Mouse (Mus musculus): Measurements from ENCODE around the gene Tmem115. TPM values are rescaled to one million over a fixed set of nuclear protein-coding genes. Genes with fewer than 3 reads are reported as not detected.

Tmem115 gene
- polyA plus RNA-seq, 1 experiment = 0.88 TPM

DNA sequence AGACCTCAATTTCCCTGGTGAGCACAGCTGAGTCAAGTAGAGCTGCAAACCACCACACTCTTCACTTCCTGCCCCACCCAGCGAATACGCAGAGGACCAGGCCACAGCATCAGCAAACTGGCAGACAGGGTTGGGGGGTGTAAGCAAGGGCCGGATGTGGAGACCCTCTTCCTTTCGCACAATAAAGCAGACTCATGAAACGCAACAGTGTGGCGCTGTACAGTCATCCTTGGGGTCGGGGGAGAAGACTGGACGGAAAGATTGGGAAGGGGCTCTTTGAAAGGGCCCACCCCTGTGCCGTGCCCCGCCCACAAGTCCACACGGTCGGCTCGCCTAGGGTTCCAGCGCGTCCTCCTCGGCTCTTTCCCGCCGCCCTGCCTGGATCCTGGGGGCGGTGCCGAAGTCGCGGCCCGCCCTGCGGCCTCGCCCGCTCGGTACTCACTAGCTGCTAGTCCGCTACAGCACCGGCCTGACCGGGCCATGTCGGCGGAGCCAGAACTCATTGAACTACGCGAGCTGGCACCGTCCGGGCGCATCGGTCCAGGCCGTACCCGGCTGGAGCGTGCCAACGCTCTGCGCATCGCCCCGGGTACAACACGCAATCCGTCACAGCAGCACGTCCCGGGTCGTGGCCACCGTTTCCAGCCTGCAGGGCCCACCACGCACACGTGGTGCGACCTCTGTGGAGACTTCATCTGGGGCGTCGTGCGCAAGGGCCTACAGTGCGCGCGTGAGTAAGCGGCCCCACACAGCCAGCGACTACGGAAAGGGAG lies 17.6 kb downstream of the Tmem115 start, which contains the start of gene Rassf1:
Gene Rassf1, plus strand, starts transcription at position 439 of the 773 bp plus-strand sequence.
- Histone ChIP-seq H3K4me1 (ENCODE audit: control insufficient read depth) (peaks cover 77% of the 10 kb centered on the region), H3K36me3 (ENCODE audit: control insufficient read depth) (peaks cover under 1% of the 10 kb centered on the region), H3K4me3 (replicated peaks) (peak within 1 kb of the TSS; percentile 63), H3K9me3 (ENCODE audit: control insufficient read depth, low read length) (no peaks in the 10 kb centered on the region), H3K27me3 (ENCODE audit: control insufficient read depth) (peaks cover 40% of the 10 kb centered on the region)
- TF ChIP-seq TAL1 (IDR thresholded peaks at IDR 0.05; ENCODE audit: low read length) (no peak), GATA1 (IDR thresholded peaks at IDR 0.05; ENCODE audit: low read length) (no peak)

DNA sequence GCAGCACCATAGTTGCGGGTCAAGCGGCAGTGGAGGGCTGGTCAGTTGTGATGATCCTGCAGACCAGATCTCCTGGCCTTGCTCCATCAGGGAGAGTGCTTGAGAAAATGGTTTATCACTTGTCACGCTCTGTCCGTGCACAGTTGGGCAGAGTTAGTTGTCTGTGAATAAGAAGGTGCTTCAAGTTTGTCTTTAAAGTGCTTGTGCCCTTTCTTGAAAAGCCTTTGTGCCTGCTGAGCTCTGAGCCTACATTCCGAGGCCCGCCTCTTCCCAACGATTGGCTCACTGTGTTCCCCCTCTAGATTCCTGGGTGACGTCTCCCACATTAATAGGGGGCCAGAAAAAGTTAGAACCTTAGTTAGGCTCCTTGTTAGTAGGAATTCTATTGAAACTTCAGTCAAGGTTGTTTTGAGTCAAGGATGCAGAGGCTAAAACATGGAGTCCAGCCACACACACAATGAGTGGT lies 18.2 kb downstream of the Tmem115 start:
- TF ChIP-seq GATA1 (IDR thresholded peaks at IDR 0.05; ENCODE audit: low read length) (no peak), TAL1 (IDR thresholded peaks at IDR 0.05; ENCODE audit: low read length) (no peak)
- H3K4me3 ChIP-seq (replicated peaks) = peak overlapping the region; percentile 63
- no peaks in the 10 kb centered on the region for H3K9me3 ChIP-seq (ENCODE audit: control insufficient read depth, low read length)
- H3K4me1 ChIP-seq (ENCODE audit: control insufficient read depth) = peaks cover 77% of the 10 kb centered on the region
- peaks cover 6% of the 10 kb centered on the region for H3K36me3 ChIP-seq (ENCODE audit: control insufficient read depth)
- peaks cover 40% of the 10 kb centered on the region for H3K27me3 ChIP-seq (ENCODE audit: control insufficient read depth)

DNA sequence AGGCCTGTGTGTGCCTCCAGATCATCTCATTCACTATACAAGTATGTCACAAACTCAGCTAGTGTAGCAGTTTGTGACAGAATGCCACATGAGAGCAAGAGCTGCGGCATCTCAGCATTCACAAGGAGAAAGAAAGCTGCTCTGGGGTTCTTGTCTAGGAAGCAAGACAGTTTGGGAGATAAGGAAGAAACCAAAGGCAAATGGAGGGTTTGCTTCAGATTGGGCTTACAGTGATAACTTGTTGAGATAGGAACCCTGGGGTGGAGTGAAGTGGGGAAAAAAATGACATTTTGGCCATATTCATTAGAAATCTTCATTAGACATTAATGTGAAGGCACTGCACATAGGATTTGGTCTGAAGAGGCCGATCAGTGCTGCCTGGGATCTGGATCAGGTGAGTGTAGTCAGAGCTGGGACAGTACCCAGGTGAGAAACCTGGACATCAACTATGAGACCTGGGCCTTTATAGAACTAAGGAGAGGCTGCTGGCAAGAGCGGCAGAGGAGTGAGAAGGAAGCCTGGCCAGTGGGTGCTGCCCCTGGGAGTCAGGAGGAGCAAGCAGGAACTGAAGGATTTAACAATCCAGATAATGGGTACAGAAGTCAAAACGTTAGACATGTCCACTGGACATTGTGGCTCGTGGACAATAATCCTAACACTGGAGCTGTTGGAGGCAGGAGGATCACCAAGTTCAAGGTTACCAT lies 19.1 kb downstream of the Tmem115 start:
- Histone ChIP-seq H3K4me1 (ENCODE audit: control insufficient read depth) (peaks cover 77% of the 10 kb centered on the region), H3K4me3 (replicated peaks) (no peak overlapping the region), H3K36me3 (ENCODE audit: control insufficient read depth) (peaks cover 15% of the 10 kb centered on the region), H3K27me3 (ENCODE audit: control insufficient read depth) (peaks cover 40% of the 10 kb centered on the region), H3K9me3 (ENCODE audit: control insufficient read depth, low read length) (no peaks in the 10 kb centered on the region)
- no peak for TF ChIP-seq TAL1 (IDR thresholded peaks at IDR 0.05; ENCODE audit: low read length)
- no peak for TF ChIP-seq GATA1 (IDR thresholded peaks at IDR 0.05; ENCODE audit: low read length)

DNA sequence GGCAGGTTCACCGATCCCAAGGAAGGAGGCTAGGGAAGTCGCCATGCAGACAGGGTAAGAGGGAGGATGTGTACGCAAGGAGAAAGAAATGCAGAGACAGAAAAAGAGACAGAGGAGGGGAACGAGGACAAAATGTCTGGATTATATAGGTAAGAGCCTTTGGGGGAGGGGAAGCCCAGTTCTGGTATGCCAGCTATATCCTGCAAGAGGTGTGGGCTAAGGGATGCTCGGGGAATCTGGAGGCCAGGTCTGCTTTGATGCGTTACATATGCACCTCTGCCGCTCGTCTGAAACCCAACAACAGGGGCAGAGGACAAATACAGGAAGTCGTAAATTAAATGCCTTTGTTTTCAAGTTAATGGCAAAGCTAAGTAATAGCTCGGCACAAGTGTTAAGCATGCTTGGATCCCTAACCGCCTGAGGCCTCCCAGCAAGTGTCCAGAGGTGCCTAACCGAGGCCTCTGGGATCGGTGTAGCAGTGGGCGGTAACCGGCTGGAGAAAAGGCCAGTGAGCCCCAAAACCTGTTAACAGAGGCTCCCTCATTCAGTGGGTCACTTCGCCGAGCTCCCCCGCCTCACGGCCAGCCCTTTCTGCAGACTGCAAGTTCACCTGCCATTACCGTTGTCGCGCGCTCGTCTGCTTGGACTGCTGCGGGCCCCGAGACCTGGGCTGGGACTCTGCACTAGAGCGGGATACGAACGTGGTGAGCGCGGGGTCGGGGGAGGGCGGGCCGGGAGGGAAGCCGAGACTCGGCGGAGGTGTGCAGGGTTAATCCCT lies 20.0 kb downstream of the Tmem115 start:
- Histone ChIP-seq H3K4me3 (replicated peaks) (peak overlapping the region; percentile 99), H3K9me3 (ENCODE audit: control insufficient read depth, low read length) (no peaks in the 10 kb centered on the region), H3K36me3 (ENCODE audit: control insufficient read depth) (peaks cover 24% of the 10 kb centered on the region), H3K27me3 (ENCODE audit: control insufficient read depth) (peaks cover 38% of the 10 kb centered on the region), H3K4me1 (ENCODE audit: control insufficient read depth) (peaks cover 74% of the 10 kb centered on the region)
- TF ChIP-seq TAL1 (IDR thresholded peaks at IDR 0.05; ENCODE audit: low read length) = no peak
- no peak for TF ChIP-seq GATA1 (IDR thresholded peaks at IDR 0.05; ENCODE audit: low read length)

DNA sequence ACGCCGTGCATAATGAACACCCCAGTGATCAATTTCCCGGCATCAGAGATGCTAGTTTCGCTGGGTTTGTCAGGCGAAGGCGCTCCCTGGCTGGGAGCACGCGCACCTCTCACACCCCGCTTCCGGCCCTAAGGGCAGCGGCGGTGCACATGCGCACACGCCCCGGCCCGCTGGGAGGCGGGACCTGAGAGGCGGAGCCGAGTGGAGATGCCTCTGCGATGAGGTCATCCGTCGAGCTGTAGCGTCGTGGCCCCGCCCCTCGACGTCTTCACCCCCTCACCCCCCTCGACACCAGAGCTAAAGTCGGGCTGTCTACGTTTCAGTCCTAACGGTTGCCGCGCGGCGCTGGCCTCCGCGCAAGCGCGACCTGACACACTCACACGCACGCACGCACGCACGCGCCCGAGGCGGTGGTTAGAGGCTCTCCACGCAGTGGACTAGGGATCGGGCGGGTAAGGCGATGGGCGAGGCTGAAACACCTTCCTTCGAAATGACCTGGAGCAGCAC lies 20.6 kb downstream of the Tmem115 start:
- Histone ChIP-seq H3K36me3 (ENCODE audit: control insufficient read depth) (peaks cover 30% of the 10 kb centered on the region), H3K4me1 (ENCODE audit: control insufficient read depth) (peaks cover 74% of the 10 kb centered on the region), H3K27me3 (ENCODE audit: control insufficient read depth) (peaks cover 32% of the 10 kb centered on the region), H3K9me3 (ENCODE audit: control insufficient read depth, low read length) (no peaks in the 10 kb centered on the region), H3K4me3 (replicated peaks) (peak overlapping the region; percentile 99)
- TF ChIP-seq TAL1 (IDR thresholded peaks at IDR 0.05; ENCODE audit: low read length) = no peak
- no peak for TF ChIP-seq GATA1 (IDR thresholded peaks at IDR 0.05; ENCODE audit: low read length)

DNA sequence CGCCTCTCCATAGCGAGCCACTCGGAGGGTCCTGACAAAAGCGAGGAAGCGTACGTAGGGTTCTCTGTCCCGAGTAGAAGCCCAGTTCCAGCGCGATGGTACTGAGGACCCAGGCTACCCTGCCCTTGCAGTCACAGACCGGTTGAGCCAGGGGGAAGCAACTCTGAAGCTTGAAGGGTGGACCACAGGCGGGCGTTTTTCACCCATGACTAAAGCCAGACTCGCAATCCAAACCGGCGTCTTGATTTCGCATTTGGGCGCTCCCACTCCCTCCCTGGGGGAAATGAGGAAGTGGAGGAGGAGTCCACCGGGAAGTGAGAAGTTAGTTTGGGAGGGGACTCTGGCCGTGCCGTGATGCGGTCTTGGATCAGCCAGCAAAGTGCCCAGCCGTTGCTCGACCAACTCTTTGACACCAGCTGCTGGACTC lies 21.3 kb downstream of the Tmem115 start:
- Histone ChIP-seq H3K4me3 (replicated peaks) (peak overlapping the region; percentile 99), H3K36me3 (ENCODE audit: control insufficient read depth) (peaks cover 37% of the 10 kb centered on the region), H3K27me3 (ENCODE audit: control insufficient read depth) (peaks cover 27% of the 10 kb centered on the region), H3K9me3 (ENCODE audit: control insufficient read depth, low read length) (no peaks in the 10 kb centered on the region), H3K4me1 (ENCODE audit: control insufficient read depth) (peaks cover 74% of the 10 kb centered on the region)
- TF ChIP-seq TAL1 (IDR thresholded peaks at IDR 0.05; ENCODE audit: low read length) (no peak), GATA1 (IDR thresholded peaks at IDR 0.05; ENCODE audit: low read length) (no peak)

DNA sequence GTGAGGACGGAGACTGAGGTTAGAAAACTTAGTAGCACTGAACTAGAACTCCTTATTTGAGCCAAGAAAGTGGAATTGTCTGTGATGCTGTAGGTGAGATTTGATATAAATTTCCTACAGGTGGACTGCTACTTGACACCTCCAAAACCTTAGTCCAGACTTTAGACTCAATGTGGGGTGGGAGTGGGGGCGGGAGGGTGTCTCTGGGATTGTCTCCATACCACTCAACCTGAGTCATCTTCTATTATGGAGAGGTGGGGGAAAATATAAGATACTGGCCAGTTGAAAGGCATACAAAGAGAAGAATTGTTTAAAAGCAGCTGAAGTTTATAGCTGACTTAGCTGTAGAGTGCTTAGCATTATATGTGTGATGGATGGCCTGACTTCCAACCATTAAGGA lies 22.0 kb downstream of the Tmem115 start:
- no peak for TF ChIP-seq TAL1 (IDR thresholded peaks at IDR 0.05; ENCODE audit: low read length)
- TF ChIP-seq GATA1 (IDR thresholded peaks at IDR 0.05; ENCODE audit: low read length) = no peak
- peaks cover 70% of the 10 kb centered on the region for H3K4me1 ChIP-seq (ENCODE audit: control insufficient read depth)
- H3K9me3 ChIP-seq (ENCODE audit: control insufficient read depth, low read length) = no peaks in the 10 kb centered on the region
- peak overlapping the region; percentile 99 for H3K4me3 ChIP-seq (replicated peaks)
- peaks cover 21% of the 10 kb centered on the region for H3K27me3 ChIP-seq (ENCODE audit: control insufficient read depth)
- peaks cover 44% of the 10 kb centered on the region for H3K36me3 ChIP-seq (ENCODE audit: control insufficient read depth)

DNA sequence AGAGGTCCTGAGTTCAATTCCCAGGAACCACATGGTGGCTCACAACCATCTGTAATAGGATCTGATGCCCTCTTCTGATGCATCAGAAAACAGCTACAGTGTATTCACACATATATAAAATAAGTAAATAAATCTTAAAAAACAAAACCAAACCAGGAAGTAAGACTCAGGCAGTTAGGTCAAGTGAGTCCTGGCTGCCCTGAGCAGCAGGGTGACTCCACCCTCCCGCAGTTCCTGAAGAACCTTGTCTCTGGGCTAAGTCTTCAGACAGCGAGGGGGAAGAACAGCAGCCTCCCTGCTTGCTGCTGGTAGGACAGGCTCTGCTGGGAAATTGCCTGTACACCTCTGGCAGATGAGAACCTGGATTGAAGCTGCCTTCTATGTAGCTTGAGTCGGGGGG lies 22.6 kb downstream of the Tmem115 start:
- H3K27me3 ChIP-seq (ENCODE audit: control insufficient read depth) = peaks cover 14% of the 10 kb centered on the region
- H3K36me3 ChIP-seq (ENCODE audit: control insufficient read depth) = peaks cover 50% of the 10 kb centered on the region
- TF ChIP-seq GATA1 (IDR thresholded peaks at IDR 0.05; ENCODE audit: low read length) (no peak), TAL1 (IDR thresholded peaks at IDR 0.05; ENCODE audit: low read length) (no peak)
- H3K9me3 ChIP-seq (ENCODE audit: control insufficient read depth, low read length) = no peaks in the 10 kb centered on the region
- H3K4me1 ChIP-seq (ENCODE audit: control insufficient read depth) = peaks cover 64% of the 10 kb centered on the region
- peak overlapping the region; percentile 99 for H3K4me3 ChIP-seq (replicated peaks)
